Mouse (Mus musculus) gastrocnemius, postnatal 4 days (tissue): ENCODE measurements around the gene Tgfa. TPM values are rescaled to one million over a fixed set of nuclear protein-coding genes. Genes with fewer than 3 reads are reported as not detected.

Experiments used
- DNase-seq, 2 experiments: peaks; one replicate each; pipeline ENCODE4 v3.0.0; 2021 to 2022; ENCODE audit warnings: low spot score in 2 of 2, mixed read lengths in 2 of 2
- total RNA-seq, 2 experiments: library from RNA; stranded (reverse); gene quantifications; 2 replicates each; pipeline ENCODE4 v1.2.3; 2021

Tgfa gene
- total RNA-seq, 2 experiments from 2014 or later, result 0.29 TPM

- no peak for DNase-seq
Observed at GRCm38 (mm10) chr6:86281573-86282210, 86.7 kb downstream of the Tgfa start.

- no peak for DNase-seq
Observed at GRCm38 (mm10) chr6:86293301-86293700, 98.3 kb downstream of the Tgfa start.

- no peak for DNase-seq
Observed at GRCm38 (mm10) chr6:86295451-86295850, 100.4 kb downstream of the Tgfa start.

GRCm38 (mm10) chr6:86296126-86296525, 101.1 kb downstream of the Tgfa start:
- no peak for DNase-seq

GRCm38 (mm10) chr6:86296938-86297337, 101.9 kb downstream of the Tgfa start:
- no peak for DNase-seq

GRCm38 (mm10) chr6:86298961-86299360, 103.9 kb downstream of the Tgfa start:
- DNase-seq, result no peak

- no peak for DNase-seq
Observed at GRCm38 (mm10) chr6:86299381-86299780, 104.4 kb downstream of the Tgfa start.

GRCm38 (mm10) chr6:86305680-86306079, 110.7 kb downstream of the Tgfa start:
- no peak for DNase-seq

- no peak for DNase-seq
Observed at GRCm38 (mm10) chr6:86314011-86314410, 119.0 kb downstream of the Tgfa start.

- no peak for DNase-seq
Observed at GRCm38 (mm10) chr6:86317066-86317465, 122.0 kb downstream of the Tgfa start.

- DNase-seq, result no peak
Observed at GRCm38 (mm10) chr6:86318855-86319254, 123.8 kb downstream of the Tgfa start.

- no peak for DNase-seq
Observed at GRCm38 (mm10) chr6:86322031-86322563, 127.1 kb downstream of the Tgfa start.

GRCm38 (mm10) chr6:86322991-86323390, 128.0 kb downstream of the Tgfa start:
- no peak for DNase-seq

- DNase-seq, result no peak
Observed at GRCm38 (mm10) chr6:86324400-86324799, 129.4 kb downstream of the Tgfa start.

Other genes starting within 250 kb of the Tgfa start
- 10 to 100 TPM; 61.6 to 72.7 TPM for gene Dusp11, start 233.6 kb upstream of the Tgfa start, total RNA-seq
- gene Figla, start 179.1 kb upstream of the Tgfa start, total RNA-seq, result not detected
- 1 to 10 TPM in 1 of 2 experiments, under 1 TPM in 1; 0.74 to 1.2 TPM for gene Add2, start 166.5 kb upstream of the Tgfa start, total RNA-seq
- gene Fam136a, start 170.4 kb downstream of the Tgfa start, total RNA-seq, result 10 to 100 TPM; 47.8 to 50.2 TPM
- 100 to 1,000 TPM in 1 of 2 experiments, 10 to 100 TPM in 1; 97.3 to 118 TPM for gene Snrpg, start 176.1 kb downstream of the Tgfa start, total RNA-seq
- 10 to 100 TPM; 84.7 to 88.8 TPM for gene Pcyox1, start 201.9 kb downstream of the Tgfa start, total RNA-seq
- gene Tia1, start 209.0 kb downstream of the Tgfa start, total RNA-seq, result 10 to 100 TPM; 61.3 to 77.4 TPM
- gene Gm44790, start 231.4 kb downstream of the Tgfa start, total RNA-seq, result not detected
- gene C87436, start 243.2 kb downstream of the Tgfa start, total RNA-seq, result 10 to 100 TPM; 11.3 to 12.4 TPM